Mouse (Mus musculus) limb, embryonic 14.5 days (tissue): ENCODE measurements at regions not wholly inside any gene's neighbourhood (a gene's known extent, or its start where the extent isn't known, plus 50 kb on each side); places are given as distances from the start of the nearest gene placed in this dataset.

Experiments used
- ATAC-seq: fragments of 200-750 bp; cut with Nextera tagmentation; 2 replicates; pipeline ENCODE4 v1.8.0; 2017; ENCODE audit warnings: low read depth, moderate number of reproducible peaks, moderate TSS enrichment; ENCODE audit not compliant: low FRiP score
- DNase-seq: peaks from one replicate; pipeline ENCODE4 v3.0.0-alpha.2; 2015; ENCODE audit warnings: low spot score
- H3K27ac ChIP-seq: fragments of 300-500 bp; sonication (generic); replicated peaks from 2 replicates; pipeline ENCODE4 v1.5.1; 2014; ENCODE audit warnings: low read depth, mild to moderate bottlenecking, low read length, moderate library complexity, mixed read lengths
- H3K27me3 ChIP-seq: fragments of 300-500 bp; sonication (generic); 2 replicates; pipeline ENCODE4 v1.6.1; 2014; ENCODE audit warnings: low read length, mixed read lengths; ENCODE audit not compliant: control insufficient read depth, insufficient read depth
- H3K36me3 ChIP-seq: fragments of 300-500 bp; sonication (generic); 2 replicates; pipeline ENCODE4 v1.6.1; 2014; ENCODE audit warnings: mild to moderate bottlenecking, low read length, moderate library complexity, mixed read lengths; ENCODE audit not compliant: control insufficient read depth, insufficient read depth
- H3K4me1 ChIP-seq: fragments of 300-500 bp; sonication (generic); 2 replicates; pipeline ENCODE4 v1.6.1; 2014; ENCODE audit warnings: antibody characterized with exemption, low read length, mixed read lengths; ENCODE audit not compliant: control insufficient read depth, insufficient read depth
- H3K4me2 ChIP-seq: fragments of 300-500 bp; sonication (generic); replicated peaks from 2 replicates; pipeline ENCODE4 v1.6.1; 2014; ENCODE audit warnings: low read depth, mild to moderate bottlenecking, low read length, moderate library complexity; ENCODE audit not compliant: severe bottlenecking
- H3K4me3 ChIP-seq: fragments of 300-500 bp; sonication (generic); replicated peaks from 2 replicates; pipeline ENCODE4 v1.5.1; 2014; ENCODE audit warnings: low read length
- H3K9ac ChIP-seq: fragments of 300-500 bp; sonication (generic); 2 replicates; pipeline ENCODE4 v1.6.1; 2014; ENCODE audit warnings: mild to moderate bottlenecking, low read depth, low read length, moderate library complexity; ENCODE audit not compliant: severe bottlenecking
- H3K9me3 ChIP-seq: fragments of 300-500 bp; sonication (generic); 2 replicates; pipeline ENCODE4 v1.6.1; 2016; ENCODE audit warnings: low read length; ENCODE audit not compliant: control insufficient read depth
- POLR2A ChIP-seq: fragments of 200-500 bp; IDR thresholded peaks from 2 replicates; pipeline ENCODE4 v1.8.0; 2012; ENCODE audit warnings: inconsistent platforms, mild to moderate bottlenecking, moderate library complexity, borderline replicate concordance; ENCODE audit not compliant: insufficient read depth, insufficient read length; ENCODE audit errors: extremely low read depth
- WGBS: fragments of 180-500 bp; shearing (Covaris S2); extraction: QIAGEN DNeasy Blood & Tissue Kit; methylation state at CpG from one replicate; pipeline ENCODE4 v1.1.7; 2014; 5-methylcytosine and 5-hydroxymethylcytosine counted together

- 90% methylated on average over 4 of the region's 4 CpGs for WGBS
- Histone ChIP-seq H3K27me3 (no peaks in the 10 kb centered on the region), H3K36me3 (no peaks in the 10 kb centered on the region), H3K4me3 (no peak overlapping the region), H3K4me1 (peaks cover 4% of the 10 kb centered on the region), H3K9me3 (no peaks in the 10 kb centered on the region), H3K4me2 (no peak overlapping the region), H3K27ac (no peak overlapping the region), H3K9ac (no peak overlapping the region)
- DNase-seq (no peak), ATAC-seq (no peak)
- no peak for TF ChIP-seq POLR2A
Measured at GRCm38 (mm10) chr8:126844627-126845026, 101.0 kb downstream of the Tomm20 start.

GRCm38 (mm10) chr8:126841187-126841586 is 104.5 kb downstream of the Tomm20 start:
- no peak for ATAC-seq
- H3K4me3 ChIP-seq, result no peak overlapping the region
- H3K9ac ChIP-seq, result no peak overlapping the region
- TF ChIP-seq POLR2A, result no peak
- no peaks in the 10 kb centered on the region for H3K9me3 ChIP-seq
- peaks cover 29% of the 10 kb centered on the region for H3K4me1 ChIP-seq
- no peak overlapping the region for H3K4me2 ChIP-seq
- no peaks in the 10 kb centered on the region for H3K27me3 ChIP-seq
- H3K36me3 ChIP-seq, result no peaks in the 10 kb centered on the region
- no peak overlapping the region for H3K27ac ChIP-seq
- 80% methylated on average over 7 of the region's 7 CpGs for WGBS
- DNase-seq, result no peak

- WGBS, result 18% methylated on average over 5 of the region's 5 CpGs
Measured at GRCm38 (mm10) chr8:126839712-126840355, 105.8 kb downstream of the Tomm20 start.

GRCm38 (mm10) chr8:126839039-126839711 is 106.5 kb downstream of the Tomm20 start:
- DNase-seq (peak; percentile 55), ATAC-seq (peak; percentile 60)
- Histone ChIP-seq H3K4me2 (peak overlapping the region; percentile 39), H3K27ac (peak overlapping the region; percentile 89), H3K4me3 (no peak overlapping the region), H3K9me3 (no peaks in the 10 kb centered on the region), H3K9ac (peak overlapping the region; percentile 44), H3K4me1 (peaks cover 35% of the 10 kb centered on the region), H3K27me3 (no peaks in the 10 kb centered on the region), H3K36me3 (no peaks in the 10 kb centered on the region)
- 2% methylated on average over 8 of the region's 8 CpGs for WGBS
- TF ChIP-seq POLR2A, result no peak

More at GRCm38 (mm10) chr8:126839712-126840355, 105.8 kb downstream of the Tomm20 start:
- Histone ChIP-seq H3K27ac (peak overlapping the region; percentile 89), H3K27me3 (no peaks in the 10 kb centered on the region), H3K4me1 (peaks cover 30% of the 10 kb centered on the region), H3K4me3 (no peak overlapping the region), H3K4me2 (peak overlapping the region; percentile 39), H3K36me3 (no peaks in the 10 kb centered on the region), H3K9me3 (no peaks in the 10 kb centered on the region), H3K9ac (peak overlapping the region; percentile 44)
- TF ChIP-seq POLR2A, result no peak
- ATAC-seq, result peak; percentile 86
- peak; percentile 79 for DNase-seq

GRCm38 (mm10) chr8:126838228-126838627 is 107.4 kb downstream of the Tomm20 start:
- Histone ChIP-seq H3K27me3 (no peaks in the 10 kb centered on the region), H3K4me1 (peaks cover 45% of the 10 kb centered on the region), H3K9me3 (no peaks in the 10 kb centered on the region), H3K27ac (peak overlapping the region; percentile 89), H3K4me2 (no peak overlapping the region), H3K4me3 (no peak overlapping the region), H3K36me3 (no peaks in the 10 kb centered on the region), H3K9ac (no peak overlapping the region)
- TF ChIP-seq POLR2A, result no peak
- DNase-seq (no peak), ATAC-seq (no peak)
- WGBS, result 38% methylated on average over 7 of the region's 7 CpGs
